Mouse (Mus musculus) kidney, postnatal 0 days (tissue): ENCODE data around the gene Gm36176. TPM values are rescaled to one million over a fixed set of nuclear protein-coding genes. Genes with fewer than 3 reads are reported as not detected.

Source experiments
- ATAC-seq: fragments of 200-750 bp; cut with Nextera tagmentation; replicated peaks from 2 replicates; pipeline ENCODE4 v1.8.0; 2017; ENCODE audit warnings: low read depth, moderate number of reproducible peaks, moderate TSS enrichment, moderate library complexity; ENCODE audit not compliant: low FRiP score
- DNase-seq: peaks from one replicate; pipeline ENCODE4 v3.0.0-alpha.2; 2016; ENCODE audit warnings: low spot score
- H3K27ac ChIP-seq: fragments of 300-500 bp; sonication (generic); 2 replicates; pipeline ENCODE4 v1.5.1; 2014; ENCODE audit warnings: mild to moderate bottlenecking
- H3K27me3 ChIP-seq: fragments of 300-500 bp; sonication (generic); 2 replicates; pipeline ENCODE4 v1.6.1; 2014; ENCODE audit warnings: low read length, mixed read lengths; ENCODE audit not compliant: insufficient read depth
- H3K36me3 ChIP-seq: fragments of 300-500 bp; sonication (generic); 2 replicates; pipeline ENCODE4 v1.6.1; 2014; ENCODE audit warnings: low read length, mixed read lengths; ENCODE audit not compliant: insufficient read depth
- H3K4me1 ChIP-seq: fragments of 300-500 bp; sonication (generic); replicated peaks from 2 replicates; pipeline ENCODE4 v1.6.1; 2014; ENCODE audit warnings: antibody characterized with exemption, low read length, mixed read lengths; ENCODE audit not compliant: insufficient read depth
- H3K4me2 ChIP-seq: fragments of 300-500 bp; sonication (generic); 2 replicates; pipeline ENCODE4 v1.6.1; 2014; ENCODE audit warnings: mild to moderate bottlenecking, low read length, moderate library complexity, mixed read lengths
- H3K4me3 ChIP-seq: fragments of 300-500 bp; sonication (generic); replicated peaks from 2 replicates; pipeline ENCODE4 v1.5.1; 2014; ENCODE audit warnings: low read depth, low read length
- H3K9ac ChIP-seq: fragments of 300-500 bp; sonication (generic); 2 replicates; pipeline ENCODE4 v1.6.1; 2014; ENCODE audit warnings: low read depth, low read length
- H3K9me3 ChIP-seq: fragments of 300-500 bp; sonication (generic); replicated peaks from 2 replicates; pipeline ENCODE4 v1.6.1; 2016; ENCODE audit warnings: low read length, inconsistent platforms, mixed read lengths
- CTCF ChIP-seq: IDR thresholded peaks from 2 replicates; pipeline ENCODE4 v1.5.1; 2016; ENCODE audit warnings: antibody characterized with exemption, low read depth, mild to moderate bottlenecking, moderate library complexity
- WGBS: fragments of 180-500 bp; shearing (Covaris S2); extraction: QIAGEN DNeasy Blood & Tissue Kit; methylation state at CpG from one replicate; pipeline ENCODE4 v1.1.7; 2014; 5-methylcytosine and 5-hydroxymethylcytosine counted together
- polyA plus RNA-seq: library from polyadenylated mRNA; unstranded; fragments of >200 nt; fragmentation: Nextera tagmentation; extraction: Ambion mirVana; gene quantifications from 2 replicates; pipeline ENCODE4 v1.2.1, GENCODE M21; 2015

The Gm36176 gene
- polyA plus RNA-seq, 1 experiment from 2014 or later = not detected

GRCm38 (mm10) chr10:77814382-77814781 lies 32.2 kb upstream of the Gm36176 start, which contains the start of gene Gm2696:
Gene Gm2696, plus strand, starts transcription at chr10:77814682.
- Histone ChIP-seq H3K36me3 (no peaks in the 10 kb centered on the region), H3K9me3 (no peaks in the 10 kb centered on the region), H3K9ac (no peak within 1 kb of the TSS), H3K4me2 (no peak within 1 kb of the TSS), H3K4me1 (no peaks in the 10 kb centered on the region), H3K4me3 (no peak within 1 kb of the TSS), H3K27ac (no peak within 1 kb of the TSS), H3K27me3 (no peaks in the 10 kb centered on the region)
- 59% methylated on average over 4 of the region's 4 CpGs for WGBS
- TF ChIP-seq CTCF = no peak
- ATAC-seq = no peak
- no peak for DNase-seq

GRCm38 (mm10) chr10:77815514-77815913 lies 31.1 kb upstream of the Gm36176 start:
- no peaks in the 10 kb centered on the region for H3K4me1 ChIP-seq
- H3K4me2 ChIP-seq = no peak overlapping the region
- H3K9ac ChIP-seq = no peak overlapping the region
- H3K4me3 ChIP-seq = no peak overlapping the region
- no peak overlapping the region for H3K27ac ChIP-seq
- no peaks in the 10 kb centered on the region for H3K27me3 ChIP-seq
- no peaks in the 10 kb centered on the region for H3K36me3 ChIP-seq
- WGBS = 37% methylated on average over 5 of the region's 5 CpGs
- DNase-seq (no peak), ATAC-seq (no peak)
- H3K9me3 ChIP-seq = no peaks in the 10 kb centered on the region
- peak; percentile 58; the same call in 1 of the 2 replicates for TF ChIP-seq CTCF

GRCm38 (mm10) chr10:77818523-77818922 lies 28.1 kb upstream of the Gm36176 start:
- no peaks in the 10 kb centered on the region for H3K4me1 ChIP-seq
- no peak overlapping the region for H3K4me3 ChIP-seq
- no peaks in the 10 kb centered on the region for H3K9me3 ChIP-seq
- DNase-seq (no peak), ATAC-seq (no peak)
- H3K4me2 ChIP-seq = no peak overlapping the region
- H3K9ac ChIP-seq = no peak overlapping the region
- H3K27me3 ChIP-seq = no peaks in the 10 kb centered on the region
- H3K36me3 ChIP-seq = no peaks in the 10 kb centered on the region
- H3K27ac ChIP-seq = no peak overlapping the region
- 94% methylated on average over 4 of the region's 4 CpGs for WGBS
- no peak for TF ChIP-seq CTCF

- DNase-seq = no peak
- ATAC-seq = no peak
- Histone ChIP-seq H3K9me3 (no peaks in the 10 kb centered on the region), H3K36me3 (no peaks in the 10 kb centered on the region), H3K4me3 (no peak overlapping the region), H3K27ac (no peak overlapping the region), H3K9ac (no peak overlapping the region), H3K27me3 (no peaks in the 10 kb centered on the region), H3K4me1 (no peaks in the 10 kb centered on the region), H3K4me2 (no peak overlapping the region)
- WGBS = 42% methylated on average over 4 of the region's 4 CpGs
- no peak for TF ChIP-seq CTCF
These were observed 27.4 kb upstream of the Gm36176 start for GRCm38 (mm10) chr10:77819203-77819602.

DNA sequence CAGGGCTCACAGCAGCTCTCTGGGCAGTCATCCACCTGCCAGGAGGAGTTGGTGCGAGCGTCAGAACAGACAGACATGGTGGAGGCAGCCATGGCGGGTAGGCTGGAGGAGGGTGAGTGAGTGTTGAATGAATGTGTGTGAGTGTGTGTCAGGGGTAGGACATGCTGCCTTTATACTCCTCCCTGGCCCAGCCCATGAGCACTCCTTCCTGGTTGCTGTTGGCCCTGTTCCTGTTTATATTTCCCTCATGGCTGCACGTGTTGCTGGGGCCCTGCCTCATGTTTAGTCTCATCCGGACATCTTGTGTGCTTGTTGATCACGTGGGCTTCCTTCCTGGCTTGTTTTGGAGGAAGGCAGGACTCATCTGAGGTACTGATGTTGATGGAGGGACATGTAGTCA lies 19.7 kb upstream of the Gm36176 start, which contains the start of gene Krtap10-4:
Krtap10-4 (minus strand) TSS at position 145 of the 400 bp plus-strand sequence.
- TF ChIP-seq CTCF = no peak
- ATAC-seq = no peak
- no peaks in the 10 kb centered on the region for H3K9me3 ChIP-seq
- no peaks in the 10 kb centered on the region for H3K36me3 ChIP-seq
- no peaks in the 10 kb centered on the region for H3K27me3 ChIP-seq
- no peak within 1 kb of the TSS for H3K27ac ChIP-seq
- no peak for DNase-seq
- no peak within 1 kb of the TSS for H3K4me2 ChIP-seq
- H3K9ac ChIP-seq = no peak within 1 kb of the TSS
- no peak within 1 kb of the TSS for H3K4me3 ChIP-seq
- no peaks in the 10 kb centered on the region for H3K4me1 ChIP-seq
- WGBS = 59% methylated on average over 6 of the region's 6 CpGs

DNA sequence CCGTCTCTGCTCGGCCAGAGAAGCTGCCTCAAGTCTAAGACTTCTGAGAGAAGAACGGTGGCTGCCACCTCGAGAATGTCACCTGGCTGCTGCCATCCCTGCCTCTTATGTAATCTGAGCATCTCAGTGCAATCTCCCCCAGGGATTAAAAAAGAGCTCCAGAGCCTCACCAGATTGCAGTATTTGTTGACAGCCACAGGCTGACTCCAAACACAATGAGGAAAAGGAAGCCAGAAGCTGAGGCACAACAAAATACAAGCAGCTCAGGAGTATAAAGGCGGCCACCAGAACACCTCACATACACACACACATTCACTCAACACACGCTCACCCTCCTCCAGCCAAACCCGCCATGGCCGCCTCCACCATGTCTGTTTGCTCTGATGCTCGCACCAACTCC lies 11.0 kb upstream of the Gm36176 start, which contains the start of gene Krtap10-10:
Krtap10-10 (plus strand) TSS at position 301 of the 400 bp plus-strand sequence.
- no peak within 1 kb of the TSS for H3K4me3 ChIP-seq
- no peak for ATAC-seq
- no peaks in the 10 kb centered on the region for H3K27me3 ChIP-seq
- no peaks in the 10 kb centered on the region for H3K36me3 ChIP-seq
- H3K9me3 ChIP-seq = no peaks in the 10 kb centered on the region
- no peak for TF ChIP-seq CTCF
- WGBS = 65% methylated on average over 9 of the region's 9 CpGs
- H3K4me2 ChIP-seq = no peak within 1 kb of the TSS
- no peak for DNase-seq
- H3K9ac ChIP-seq = no peak within 1 kb of the TSS
- no peak within 1 kb of the TSS for H3K27ac ChIP-seq
- no peaks in the 10 kb centered on the region for H3K4me1 ChIP-seq

DNA sequence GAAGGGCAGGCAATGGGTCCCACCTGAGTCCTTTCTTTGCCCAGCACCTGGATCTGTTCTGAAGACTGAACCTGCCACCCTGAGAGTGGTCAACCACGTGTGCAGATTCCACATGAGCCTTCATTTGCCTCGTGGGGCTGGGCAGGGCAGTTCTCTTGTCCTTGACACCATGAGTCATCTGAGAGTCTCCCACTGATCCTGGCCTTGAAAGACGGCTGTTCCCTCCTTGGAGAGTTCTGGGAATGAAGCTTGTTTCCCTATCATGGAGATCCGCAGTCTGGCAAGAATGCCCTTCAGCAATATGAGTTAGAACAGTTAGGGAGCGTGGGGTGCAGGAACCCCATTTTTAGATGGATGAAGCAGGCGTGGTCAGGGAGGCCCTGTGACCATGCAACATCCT lies 7.6 kb upstream of the Gm36176 start:
- Histone ChIP-seq H3K27ac (no peak overlapping the region), H3K27me3 (no peaks in the 10 kb centered on the region), H3K9me3 (0 out of 2 replicates have a peak, but pooled peaks cover 5% of the 10 kb centered on the region), H3K4me2 (no peak overlapping the region), H3K9ac (no peak overlapping the region), H3K4me1 (no peaks in the 10 kb centered on the region), H3K4me3 (no peak overlapping the region), H3K36me3 (no peaks in the 10 kb centered on the region)
- ATAC-seq (no peak), DNase-seq (no peak)
- WGBS = 65% methylated on average over 6 of the region's 6 CpGs
- no peak for TF ChIP-seq CTCF
